Mouse (Mus musculus) kidney, adult 8-10 months (tissue): ENCODE results near the gene Csn1s2b.
"Not testable (repeated sequence)": the region's sequence is repeated elsewhere in the genome, so short reads cannot be mapped to it uniquely, and the experiment has no call there.

Experiments
- DNase-seq, 2 experiments: peaks; one replicate each; pipeline ENCODE4 v3.0.0; 2022

Gene Csn1s2b

DNA sequence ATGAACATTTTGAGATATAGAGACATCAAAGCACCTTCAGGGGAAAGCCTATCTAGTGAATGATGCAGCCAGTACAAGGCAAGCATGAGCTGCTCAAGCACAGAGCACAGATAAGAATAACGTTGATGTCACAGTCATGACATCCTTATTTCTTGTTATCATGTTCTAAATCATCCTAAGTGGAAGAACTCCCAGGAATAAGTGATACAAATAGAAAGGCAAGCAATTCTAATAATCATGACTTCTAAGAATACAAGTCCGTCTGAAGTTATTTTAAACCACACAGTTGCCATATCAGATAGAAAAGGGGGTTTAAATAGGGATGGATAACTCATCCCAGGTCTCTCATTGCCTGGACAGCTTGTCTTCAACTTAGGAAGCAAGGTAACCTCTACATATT is at the start of gene Csn1s2b:
TSS of gene Csn1s2b (plus strand) at position 301 of the 400 bp plus-strand sequence.
- no peak for DNase-seq

- DNase-seq: no peak
Measured at GRCm38 (mm10) chr5:87764546-87764945, 43.3 kb upstream of the Csn1s2b start.

DNA sequence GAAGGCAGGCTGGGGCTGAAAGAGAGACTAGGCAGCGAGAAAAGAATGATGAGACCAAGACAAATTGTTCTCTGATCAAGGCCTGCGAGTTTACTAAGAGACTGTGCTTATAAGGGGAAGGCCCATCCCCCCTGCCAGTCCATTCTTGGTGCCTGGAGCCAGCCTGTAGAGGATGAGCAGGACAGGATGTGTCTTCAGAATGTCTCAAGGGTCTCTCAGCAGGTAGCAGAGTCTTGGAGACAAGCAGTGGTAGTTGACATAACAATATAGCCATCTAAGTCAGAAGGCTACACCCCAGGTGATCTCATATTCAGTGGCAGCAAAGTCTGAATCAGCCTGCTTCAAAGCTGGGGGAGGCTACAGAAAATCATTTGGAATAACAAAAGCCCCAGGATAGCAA is 35.7 kb upstream of the Csn1s2b start:
- not testable (repeated sequence) for DNase-seq

DNA sequence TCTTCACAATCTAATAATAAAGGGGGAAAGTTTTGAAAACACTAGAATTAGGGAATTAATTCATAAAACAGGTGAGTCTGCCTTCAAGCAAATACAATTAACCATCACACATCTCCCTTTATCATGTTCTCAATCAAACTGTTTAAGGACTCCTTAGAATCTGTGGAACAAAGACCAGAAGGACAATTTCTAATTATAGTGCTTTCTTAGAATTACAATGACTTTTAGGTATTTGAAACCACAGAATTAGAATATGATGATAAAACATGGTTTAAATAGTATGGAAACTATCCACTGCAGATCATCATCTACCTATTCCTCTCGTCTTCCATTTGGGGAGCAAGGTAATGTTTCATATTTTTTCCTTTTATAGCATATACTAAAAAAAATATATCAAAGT is 33.6 kb upstream of the Csn1s2b start, which contains the start of gene Csn1s2a:
TSS of gene Csn1s2a (plus strand) at position 301 of the 400 bp plus-strand sequence.
- no peak for DNase-seq

- DNase-seq: no peak
Measured at GRCm38 (mm10) chr5:87782731-87783130, 25.2 kb upstream of the Csn1s2b start.

DNA sequence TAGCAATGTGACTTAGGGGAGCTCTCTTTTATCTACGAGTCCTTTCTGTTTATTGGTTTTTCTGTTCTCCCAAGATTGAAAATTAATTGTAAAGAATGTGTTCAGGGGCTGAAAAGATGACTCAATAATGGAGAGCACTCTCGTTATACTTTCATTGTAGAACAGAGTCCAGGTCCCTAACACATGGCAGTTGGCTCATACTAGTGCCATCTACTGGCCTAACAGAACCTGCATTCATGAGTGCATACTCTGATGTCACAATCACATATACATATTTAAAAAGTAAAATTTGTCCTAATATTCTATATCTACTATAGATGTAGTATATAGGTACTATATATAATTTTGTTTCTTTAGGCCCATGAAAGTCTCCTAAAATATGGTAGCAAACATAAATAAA is 1.4 kb downstream of the Csn1s2b start:
- DNase-seq: no peak

DNA sequence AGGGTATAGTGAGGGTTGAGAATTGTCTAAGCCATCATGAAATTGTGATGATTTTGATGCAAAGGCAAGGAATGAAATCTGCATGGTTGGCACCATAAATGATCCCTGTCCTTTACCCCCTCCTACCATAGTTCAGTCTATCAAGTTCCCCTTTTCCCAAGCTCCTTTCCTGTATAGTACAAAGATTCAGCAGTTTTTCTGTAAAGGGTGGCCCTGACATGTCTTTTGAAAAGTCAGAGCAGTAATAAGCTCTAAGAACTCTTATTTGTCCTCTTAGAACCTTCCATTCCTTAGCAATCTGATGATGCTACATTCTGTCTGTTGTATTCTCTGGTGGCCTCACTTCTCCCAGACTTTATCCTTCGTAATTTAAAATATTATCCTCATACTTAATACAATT is 17.5 kb downstream of the Csn1s2b start, which contains the start of gene Prr27:
TSS of gene Prr27 (plus strand) at position 301 of the 400 bp plus-strand sequence.
- no peak for DNase-seq

- no peak for DNase-seq
Measured at GRCm38 (mm10) chr5:87855136-87855716, 47.3 kb downstream of the Csn1s2b start.

- peak; percentile 15 to 24 for DNase-seq
Measured at GRCm38 (mm10) chr5:87870084-87870483, 62.2 kb downstream of the Csn1s2b start.

- no peak for DNase-seq
Measured at GRCm38 (mm10) chr5:87871423-87871822, 63.5 kb downstream of the Csn1s2b start.
